Mouse (Mus musculus): Measurements from ENCODE around the gene Dgcr8. TPM values are rescaled to one million over a fixed set of nuclear protein-coding genes. Genes with fewer than 3 reads are reported as not detected.

Gene Dgcr8
- total RNA-seq, 1 experiment, result 65.7 TPM

GRCm38 (mm10) chr16:18233919-18234670 lies 55.0 kb downstream of the Dgcr8 start:
- no peak overlapping the region for H3K27ac ChIP-seq (ENCODE audit: insufficient read depth, low read depth, low read length, poor library complexity, severe bottlenecking)
- in situ Hi-C loops (cut with MboI; ENCODE audit: low sequenced_read_pairs in 2 of 2, unreplicated experiment in 2 of 2), result no loop called here
- H3K9ac ChIP-seq (ENCODE audit: insufficient read depth, low read depth, low read length, poor library complexity, severe bottlenecking), result peak overlapping the region; percentile 70
- no peak for DNase-seq (ENCODE audit: low read depth, low spot score)
- no peaks in the 10 kb centered on the region for H3K9me3 ChIP-seq (ENCODE audit: control insufficient read depth, insufficient read depth, low read depth, low read length)
- H3K4me1 ChIP-seq (ENCODE audit: control insufficient read depth in 2 of 2, insufficient read depth in 2 of 2, low read length in 2 of 2, poor library complexity in 1 of 2), result peaks cover 0 to 5% of the 10 kb centered on the region in 2 experiments; a peak in 1 of 4 replicates
- peak overlapping the region; percentile 65 to 90 for H3K4me3 ChIP-seq (ENCODE audit: insufficient read depth in 1 of 2, low read depth in 1 of 2, low read length in 2 of 2, poor library complexity in 1 of 2, severe bottlenecking in 1 of 2)
- H3K36me3 ChIP-seq (ENCODE audit: control insufficient read depth, insufficient read depth, low read length, poor library complexity, severe bottlenecking), result peaks cover 3% of the 10 kb centered on the region; the same call in 1 of the 2 replicates
- no peak for TF ChIP-seq CHD2 (IDR thresholded peaks at IDR 0.05; ENCODE audit: low read depth, low read length)

GRCm38 (mm10) chr16:18233451-18233850 lies 55.6 kb downstream of the Dgcr8 start:
- Histone ChIP-seq H3K4me3 (ENCODE audit: insufficient read depth in 1 of 2, low read depth in 1 of 2, low read length in 2 of 2, poor library complexity in 1 of 2, severe bottlenecking in 1 of 2) (no peak overlapping the region), H3K9me3 (ENCODE audit: control insufficient read depth, insufficient read depth, low read depth, low read length) (no peaks in the 10 kb centered on the region), H3K27ac (ENCODE audit: insufficient read depth, low read depth, low read length, poor library complexity, severe bottlenecking) (no peak overlapping the region), H3K9ac (ENCODE audit: insufficient read depth, low read depth, low read length, poor library complexity, severe bottlenecking) (no peak overlapping the region), H3K36me3 (ENCODE audit: control insufficient read depth, insufficient read depth, low read length, poor library complexity, severe bottlenecking) (peaks cover 1% of the 10 kb centered on the region), H3K4me1 (ENCODE audit: control insufficient read depth in 2 of 2, insufficient read depth in 2 of 2, low read length in 2 of 2, poor library complexity in 1 of 2) (peaks cover 0 to 5% of the 10 kb centered on the region in 2 experiments; a peak in 1 of 4 replicates)
- in situ Hi-C loops (cut with MboI; ENCODE audit: low sequenced_read_pairs in 2 of 2, unreplicated experiment in 2 of 2), result no loop called here
- no peak for TF ChIP-seq ZC3H11A (IDR thresholded peaks at IDR 0.05; ENCODE audit: borderline replicate concordance, low read depth, low read length)
- no peak for TF ChIP-seq ZNF384 (IDR thresholded peaks at IDR 0.05; ENCODE audit: low read depth, low read length)
- no peak for DNase-seq (ENCODE audit: low read depth, low spot score)

- TF ChIP-seq ZC3H11A (IDR thresholded peaks at IDR 0.05; ENCODE audit: borderline replicate concordance, low read depth, low read length) (no peak), ZNF384 (IDR thresholded peaks at IDR 0.05; ENCODE audit: low read depth, low read length) (no peak), HCFC1 (IDR thresholded peaks at IDR 0.05; ENCODE audit: borderline replicate concordance, insufficient read depth, low read length) (no peak), MAFK (IDR thresholded peaks at IDR 0.05; ENCODE audit: insufficient read depth, low read depth, low read length) (no peak), CHD2 (IDR thresholded peaks at IDR 0.05; ENCODE audit: low read depth, low read length) (no peak)
- no peak for DNase-seq (ENCODE audit: low read depth, low spot score)
- peaks cover 0 to 5% of the 10 kb centered on the region in 2 experiments; a peak in 1 of 4 replicates for H3K4me1 ChIP-seq (ENCODE audit: control insufficient read depth in 2 of 2, insufficient read depth in 2 of 2, low read length in 2 of 2, poor library complexity in 1 of 2)
- H3K27ac ChIP-seq (ENCODE audit: insufficient read depth, low read depth, low read length, poor library complexity, severe bottlenecking), result no peak overlapping the region
- H3K9me3 ChIP-seq (ENCODE audit: control insufficient read depth, insufficient read depth, low read depth, low read length), result no peaks in the 10 kb centered on the region
- H3K9ac ChIP-seq (ENCODE audit: insufficient read depth, low read depth, low read length, poor library complexity, severe bottlenecking), result no peak overlapping the region
- H3K4me3 ChIP-seq (ENCODE audit: insufficient read depth in 1 of 2, low read depth in 1 of 2, low read length in 2 of 2, poor library complexity in 1 of 2, severe bottlenecking in 1 of 2), result no peak overlapping the region
- peaks cover 14% of the 10 kb centered on the region; the same call in 1 of the 2 replicates for H3K36me3 ChIP-seq (ENCODE audit: control insufficient read depth, insufficient read depth, low read length, poor library complexity, severe bottlenecking)
- in situ Hi-C loops (cut with MboI; ENCODE audit: low sequenced_read_pairs in 2 of 2, unreplicated experiment in 2 of 2), result no loop called here
Observed at GRCm38 (mm10) chr16:18231451-18231850, 57.6 kb downstream of the Dgcr8 start.

GRCm38 (mm10) chr16:18231047-18231446 lies 58.0 kb downstream of the Dgcr8 start:
- Histone ChIP-seq H3K4me1 (ENCODE audit: control insufficient read depth in 2 of 2, insufficient read depth in 2 of 2, low read length in 2 of 2, poor library complexity in 1 of 2) (peaks cover 0 to 5% of the 10 kb centered on the region in 2 experiments; a peak in 1 of 4 replicates), H3K9me3 (ENCODE audit: control insufficient read depth, insufficient read depth, low read depth, low read length) (no peaks in the 10 kb centered on the region), H3K4me3 (ENCODE audit: insufficient read depth in 1 of 2, low read depth in 1 of 2, low read length in 2 of 2, poor library complexity in 1 of 2, severe bottlenecking in 1 of 2) (no peak overlapping the region), H3K9ac (ENCODE audit: insufficient read depth, low read depth, low read length, poor library complexity, severe bottlenecking) (no peak overlapping the region), H3K36me3 (ENCODE audit: control insufficient read depth, insufficient read depth, low read length, poor library complexity, severe bottlenecking) (peaks cover 16% of the 10 kb centered on the region; the same call in 1 of the 2 replicates), H3K27ac (ENCODE audit: insufficient read depth, low read depth, low read length, poor library complexity, severe bottlenecking) (no peak overlapping the region)
- in situ Hi-C loops (cut with MboI; ENCODE audit: low sequenced_read_pairs in 2 of 2, unreplicated experiment in 2 of 2), result no loop called here
- no peak for TF ChIP-seq HCFC1 (IDR thresholded peaks at IDR 0.05; ENCODE audit: borderline replicate concordance, insufficient read depth, low read length)
- TF ChIP-seq ZNF384 (IDR thresholded peaks at IDR 0.05; ENCODE audit: low read depth, low read length), result no peak
- no peak for TF ChIP-seq ZC3H11A (IDR thresholded peaks at IDR 0.05; ENCODE audit: borderline replicate concordance, low read depth, low read length)
- TF ChIP-seq CHD2 (IDR thresholded peaks at IDR 0.05; ENCODE audit: low read depth, low read length), result no peak
- no peak for TF ChIP-seq MAFK (IDR thresholded peaks at IDR 0.05; ENCODE audit: insufficient read depth, low read depth, low read length)
- DNase-seq (ENCODE audit: low read depth, low spot score), result no peak

- TF ChIP-seq ZNF384 (IDR thresholded peaks at IDR 0.05; ENCODE audit: low read depth, low read length) (no peak), MAFK (IDR thresholded peaks at IDR 0.05; ENCODE audit: insufficient read depth, low read depth, low read length) (no peak), CHD2 (IDR thresholded peaks at IDR 0.05; ENCODE audit: low read depth, low read length) (no peak), ZC3H11A (IDR thresholded peaks at IDR 0.05; ENCODE audit: borderline replicate concordance, low read depth, low read length) (no peak), HCFC1 (IDR thresholded peaks at IDR 0.05; ENCODE audit: borderline replicate concordance, insufficient read depth, low read length) (no peak)
- Histone ChIP-seq H3K27ac (ENCODE audit: insufficient read depth, low read depth, low read length, poor library complexity, severe bottlenecking) (no peak overlapping the region), H3K4me3 (ENCODE audit: insufficient read depth in 1 of 2, low read depth in 1 of 2, low read length in 2 of 2, poor library complexity in 1 of 2, severe bottlenecking in 1 of 2) (no peak overlapping the region), H3K9ac (ENCODE audit: insufficient read depth, low read depth, low read length, poor library complexity, severe bottlenecking) (no peak overlapping the region), H3K36me3 (ENCODE audit: control insufficient read depth, insufficient read depth, low read length, poor library complexity, severe bottlenecking) (peaks cover 18% of the 10 kb centered on the region; the same call in 1 of the 2 replicates), H3K4me1 (ENCODE audit: control insufficient read depth in 2 of 2, insufficient read depth in 2 of 2, low read length in 2 of 2, poor library complexity in 1 of 2) (peaks cover 0 to 5% of the 10 kb centered on the region in 2 experiments; a peak in 1 of 4 replicates), H3K9me3 (ENCODE audit: control insufficient read depth, insufficient read depth, low read depth, low read length) (no peaks in the 10 kb centered on the region)
- DNase-seq (ENCODE audit: low read depth, low spot score), result no peak
- in situ Hi-C loops (cut with MboI; ENCODE audit: low sequenced_read_pairs in 2 of 2, unreplicated experiment in 2 of 2), result no loop called here
Observed at GRCm38 (mm10) chr16:18230617-18231016, 58.4 kb downstream of the Dgcr8 start.

Data from ES-E14 (cell line).